Mouse (Mus musculus) heart, postnatal 25 days (tissue): ENCODE measurements at regions not wholly inside any gene's neighbourhood (a gene's known extent, or its start where the extent isn't known, plus 50 kb on each side); places are given as distances from the start of the nearest gene placed in this dataset.

ENCODE experiments used
- DNase-seq: peaks from one replicate; pipeline ENCODE4 v3.0.0; 2022; ENCODE audit warnings: low spot score
- intact Hi-C: fragments of 180-260 bp; cut with DNase I; formaldehyde crosslinking; loops from one replicate; pipeline ENCODE4 v1.15.1; 2025

DNA sequence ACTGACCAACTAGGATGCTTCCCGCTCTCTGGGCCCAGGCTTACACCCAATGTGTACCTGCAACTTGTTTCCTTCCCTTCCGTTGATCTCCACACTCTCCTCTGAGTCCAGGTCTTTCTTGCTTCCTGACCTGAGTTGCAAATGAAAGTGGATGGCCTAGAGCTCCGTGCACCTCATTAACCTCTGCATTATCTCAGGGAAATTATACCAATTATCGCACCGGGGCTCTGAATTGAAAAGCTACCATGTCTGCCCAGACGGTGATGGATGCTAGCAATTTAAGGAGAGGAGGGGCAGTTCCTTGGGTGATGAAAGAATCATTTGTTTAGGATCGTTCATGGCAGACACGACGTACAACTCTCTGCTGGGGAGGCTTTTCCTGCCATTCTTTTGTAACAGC is 460.4 kb upstream of the Cdh11 start:
- no peak for DNase-seq
- intact Hi-C loops, result no loop called here

DNA sequence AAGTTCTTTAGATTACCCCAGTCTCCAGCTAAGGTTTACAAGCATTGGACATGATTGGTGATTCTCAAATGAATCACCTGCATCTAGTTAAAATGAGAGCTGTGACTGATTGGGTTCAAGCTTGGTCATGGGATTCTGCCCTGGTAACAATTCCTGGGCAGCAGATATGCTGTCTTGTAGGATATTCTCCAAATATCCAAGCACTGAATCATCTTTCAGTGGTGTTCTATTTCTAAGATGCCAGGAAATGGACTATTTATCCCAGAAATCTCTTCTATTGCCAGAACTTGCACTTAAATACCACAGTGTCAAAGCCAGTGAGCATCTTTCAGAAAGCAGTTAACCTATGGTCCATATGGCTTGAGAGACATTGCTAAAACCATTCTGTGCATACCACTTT is 475.8 kb upstream of the Cdh11 start:
- no peak for DNase-seq
- intact Hi-C loops, result no loop called here

DNA sequence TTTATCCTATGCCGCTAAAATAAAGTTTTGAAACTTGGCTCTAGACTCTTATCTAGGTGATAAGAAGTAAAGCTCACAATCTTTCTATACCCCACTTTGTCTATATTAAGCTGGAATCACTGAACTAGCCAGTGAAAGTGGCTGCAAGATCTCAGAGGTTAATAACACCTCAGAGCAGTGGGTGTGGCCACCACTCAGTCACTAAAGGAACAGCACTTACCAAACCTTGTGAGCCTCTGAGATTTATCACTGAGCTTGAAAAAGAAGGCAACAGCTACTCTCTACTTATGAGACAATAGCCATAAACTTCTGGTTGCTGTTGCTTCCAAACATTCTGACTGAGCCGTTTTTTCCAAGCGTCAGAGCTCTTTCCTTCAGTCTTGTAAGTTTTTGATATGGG is 484.6 kb upstream of the Cdh11 start:
- intact Hi-C loops, result no loop called here
- no peak for DNase-seq

DNA sequence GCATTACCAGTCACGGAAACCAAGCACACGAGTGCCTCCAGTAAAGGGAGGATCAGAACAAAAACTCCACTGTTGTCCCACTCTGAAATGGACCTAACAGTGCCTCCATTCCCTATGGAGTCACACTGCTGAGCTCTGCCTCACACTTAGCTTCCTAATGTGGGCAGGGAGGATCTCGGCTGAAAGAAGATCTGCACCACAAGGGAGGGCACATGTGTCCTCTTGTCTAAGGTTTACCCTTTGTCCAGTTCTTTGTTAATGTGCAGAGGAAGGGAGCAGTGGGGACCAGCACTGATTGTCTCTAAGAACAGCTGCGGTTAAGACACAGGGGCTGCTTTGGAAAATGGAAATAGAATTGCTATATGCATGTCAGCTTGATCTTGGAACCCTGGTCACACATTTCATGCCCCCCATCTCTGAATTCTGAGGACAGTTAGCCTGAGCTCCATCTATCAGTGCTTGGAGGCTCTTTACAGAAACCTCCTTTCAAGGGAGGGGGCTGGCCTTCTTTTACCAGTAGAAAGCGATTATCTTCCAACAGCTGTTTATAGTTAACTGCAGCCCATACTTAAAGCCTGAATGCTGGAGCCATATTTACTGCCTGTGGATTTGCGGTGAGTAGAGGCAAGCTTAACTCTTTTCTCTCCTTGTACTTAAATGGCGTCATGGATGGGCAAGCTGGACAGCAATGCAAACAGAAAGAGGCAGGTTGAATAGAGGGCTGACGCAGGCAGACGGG is 485.5 kb upstream of the Cdh11 start:
- intact Hi-C loops, result no loop called here
- no peak for DNase-seq

DNA sequence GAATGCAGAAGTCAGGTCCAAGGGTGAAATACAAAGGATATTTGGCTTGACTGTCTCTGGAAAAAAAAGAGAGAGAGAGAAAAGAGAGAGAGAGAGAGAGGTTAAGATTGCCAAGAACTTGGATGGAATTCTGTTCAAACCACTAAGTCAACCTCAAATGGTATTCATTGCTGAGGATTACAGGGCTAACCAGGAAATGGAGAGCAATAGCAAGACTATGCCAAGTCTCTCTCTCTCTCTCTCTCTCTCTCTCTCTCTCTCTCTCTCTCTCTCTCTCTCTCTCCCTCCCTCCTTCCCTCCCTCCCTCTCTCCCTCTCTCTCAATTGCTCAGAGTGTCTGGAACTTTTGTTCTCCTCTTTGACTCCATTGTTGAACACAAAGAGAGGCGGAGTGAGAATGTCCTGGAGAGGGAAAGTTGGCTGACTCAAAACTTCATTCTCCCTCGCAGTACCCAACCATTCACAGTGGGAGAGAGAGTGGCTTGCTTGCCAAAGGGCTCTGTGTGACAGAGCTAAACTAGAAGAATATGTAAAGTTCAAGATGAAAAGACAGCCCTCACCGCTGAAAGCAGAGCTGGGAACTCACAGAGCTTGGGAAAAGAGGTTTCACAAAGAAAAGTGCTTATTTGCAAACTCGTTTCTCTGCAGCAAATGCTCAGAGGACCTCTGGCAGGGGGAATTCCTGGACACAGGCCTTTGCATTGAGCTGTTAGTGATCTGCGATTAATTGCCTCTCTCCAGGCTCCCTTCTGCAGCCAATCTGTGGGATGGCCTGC is 487.1 kb upstream of the Cdh11 start:
- DNase-seq, result no peak
- intact Hi-C loops, result no loop called here

DNA sequence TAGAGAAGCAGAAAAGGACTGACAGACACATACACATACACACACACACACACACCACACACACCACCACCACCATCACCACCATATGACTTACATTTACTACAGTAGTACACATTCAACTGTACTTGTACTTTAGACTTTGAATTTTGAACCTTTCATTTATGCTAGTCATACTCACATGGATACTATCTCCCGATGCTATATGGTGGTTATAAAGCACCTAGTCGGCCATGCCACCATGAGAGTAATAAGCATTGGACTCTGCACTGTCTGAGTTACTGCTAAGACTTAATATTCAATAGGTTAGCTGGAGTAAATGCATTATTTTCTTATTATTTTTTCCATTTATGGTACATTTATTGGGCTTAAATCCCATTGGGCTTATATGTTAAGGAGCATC is 488.0 kb upstream of the Cdh11 start:
- DNase-seq, result no peak
- intact Hi-C loops, result no loop called here

DNA sequence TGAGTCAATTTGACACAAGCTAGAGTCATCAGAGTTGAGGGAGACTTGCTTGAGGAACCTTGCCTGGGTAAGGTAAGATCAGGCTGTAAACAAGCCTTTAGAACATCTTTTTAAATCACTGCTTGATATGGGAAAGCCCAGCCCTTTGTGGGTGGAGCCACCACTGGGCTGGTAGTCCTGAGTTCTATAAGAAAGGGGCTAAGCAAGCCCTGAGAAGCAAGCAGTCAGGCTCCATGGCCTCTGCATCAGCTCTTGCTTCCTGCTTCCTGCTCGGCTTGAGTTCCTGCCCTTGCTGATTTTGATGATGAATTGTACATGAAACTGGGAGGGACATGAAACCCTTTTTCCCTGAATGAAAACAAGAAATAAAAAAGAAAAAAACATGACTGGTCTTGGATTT is 496.4 kb upstream of the Cdh11 start:
- intact Hi-C loops, result no loop called here
- no peak for DNase-seq

DNA sequence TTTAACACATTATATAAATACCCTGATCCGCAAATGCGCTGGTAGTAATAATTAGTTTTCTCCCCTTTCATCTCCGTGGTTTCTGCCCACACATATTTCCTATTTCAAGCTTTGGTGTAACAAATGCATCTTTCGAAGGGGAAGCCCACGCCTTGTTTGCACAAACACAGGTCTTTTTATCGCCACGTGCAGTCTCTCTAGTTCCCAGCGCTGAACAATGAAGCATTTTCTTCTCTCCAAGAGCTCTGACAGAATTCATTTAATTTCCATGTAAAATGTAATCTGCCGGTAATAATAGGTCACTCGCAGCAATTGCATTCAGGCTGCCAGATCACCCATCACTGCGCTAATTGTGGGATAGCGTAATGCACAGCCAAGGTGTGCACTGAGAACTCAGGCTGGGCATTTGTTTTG is 503.1 kb upstream of the Cdh11 start:
- intact Hi-C loops, result no loop called here
- DNase-seq, result no peak

DNA sequence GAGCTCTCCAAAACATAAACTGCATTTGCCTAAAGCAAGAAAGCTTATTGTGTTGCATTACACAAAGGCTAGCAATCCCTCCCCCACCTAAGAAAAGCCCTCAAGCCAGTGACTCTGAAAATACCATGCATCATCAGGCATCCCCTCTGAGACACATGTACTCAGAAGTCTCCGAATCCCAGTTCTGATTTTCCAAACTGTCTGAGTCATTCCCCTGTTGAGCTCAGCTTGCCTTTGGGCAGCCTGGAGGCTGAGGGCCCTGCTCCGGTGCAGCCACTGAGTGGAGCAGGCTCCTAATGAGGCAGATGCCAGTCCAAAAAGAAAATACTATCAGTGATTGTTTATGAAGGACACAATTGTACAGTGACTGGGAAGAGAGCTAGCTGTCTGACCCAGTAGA is 507.5 kb upstream of the Cdh11 start:
- intact Hi-C loops, result no loop called here
- no peak for DNase-seq

DNA sequence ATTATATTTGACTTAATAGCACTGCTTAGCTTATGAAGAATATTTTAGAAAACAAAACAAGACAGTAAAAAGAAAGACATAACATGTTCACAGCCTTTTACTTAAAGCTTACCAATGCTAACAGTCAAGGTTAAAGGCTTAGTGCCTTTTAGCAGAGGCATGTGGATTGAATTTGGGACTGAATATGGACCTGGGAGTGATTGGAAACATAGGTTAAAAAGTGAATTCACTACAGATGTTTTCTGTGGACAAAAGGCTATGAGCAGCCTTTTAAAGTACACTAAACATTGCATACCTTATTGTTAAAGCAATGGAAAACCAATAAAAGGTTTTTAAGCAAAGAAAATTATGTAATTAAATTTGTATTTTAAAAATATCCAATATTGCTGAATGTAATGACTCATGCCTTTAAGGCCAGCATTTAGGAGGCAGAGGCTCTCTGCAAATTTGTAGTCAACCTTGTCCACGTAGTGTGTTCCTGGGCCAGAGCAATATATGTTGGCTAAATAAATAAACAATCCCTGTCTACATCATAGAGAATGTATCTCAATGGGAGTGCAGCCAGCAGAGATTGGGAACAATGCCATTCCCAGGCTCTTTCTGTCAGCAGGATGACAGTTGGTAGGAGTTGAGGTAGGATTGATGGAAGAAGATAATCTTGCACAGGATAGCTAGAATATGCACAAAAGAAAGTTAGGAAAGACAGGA is 521.2 kb upstream of the Cdh11 start:
- intact Hi-C loops, result no loop called here
- no peak for DNase-seq

DNA sequence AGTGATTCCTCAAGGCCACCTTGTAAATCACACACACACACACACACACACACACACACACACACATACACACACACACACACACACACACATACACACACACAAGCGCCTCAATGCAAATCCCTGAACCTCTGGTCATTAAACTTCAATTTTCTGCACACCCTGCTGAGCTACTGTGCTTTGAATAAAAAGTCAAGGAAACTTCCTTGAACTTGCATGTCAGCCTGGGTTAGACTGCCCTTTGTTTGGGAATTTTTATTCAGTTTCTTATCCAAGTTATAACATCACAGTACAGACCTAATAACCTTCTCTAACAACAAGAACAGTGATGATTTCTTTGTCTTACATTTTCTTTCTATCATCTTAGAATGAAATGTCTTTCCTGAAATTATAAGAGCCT is 528.1 kb upstream of the Cdh11 start:
- intact Hi-C loops, result no loop called here
- DNase-seq, result no peak

DNA sequence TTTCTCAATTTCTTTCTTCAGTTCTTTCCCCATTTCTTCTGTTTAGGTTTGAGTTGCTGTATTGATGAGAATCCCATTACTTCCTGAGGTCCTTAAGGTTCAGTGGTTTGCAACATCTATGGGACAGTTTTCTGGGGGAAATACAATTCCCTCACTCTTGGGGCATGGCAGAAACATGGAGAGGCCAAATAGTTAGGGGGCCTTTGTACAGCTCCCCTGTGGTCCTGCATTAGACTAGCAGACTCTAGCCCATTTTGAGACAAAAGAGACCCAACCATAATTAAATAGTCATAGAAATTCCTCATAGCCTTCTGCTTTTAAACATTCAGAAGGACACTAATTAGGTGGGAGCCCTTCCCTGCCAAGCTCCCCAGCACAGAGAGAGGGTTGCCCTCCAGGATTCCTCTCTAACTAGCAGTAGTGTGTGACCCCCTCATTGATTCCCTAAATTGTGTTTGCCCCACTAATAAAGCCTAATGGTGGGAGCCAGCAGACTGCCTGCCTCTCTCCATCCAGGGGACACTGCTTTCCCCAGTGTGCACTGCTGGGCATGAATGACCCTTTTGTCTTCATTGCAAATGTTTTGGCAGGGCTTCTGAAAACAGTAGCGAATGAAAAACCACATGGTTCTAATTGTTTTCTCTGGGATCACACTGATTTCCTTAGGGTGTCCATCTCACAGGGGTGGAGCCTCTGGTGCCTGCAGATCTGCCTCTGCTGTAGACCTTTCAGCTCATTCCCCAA is 529.0 kb upstream of the Cdh11 start:
- no peak for DNase-seq
- intact Hi-C loops, result no loop called here

DNA sequence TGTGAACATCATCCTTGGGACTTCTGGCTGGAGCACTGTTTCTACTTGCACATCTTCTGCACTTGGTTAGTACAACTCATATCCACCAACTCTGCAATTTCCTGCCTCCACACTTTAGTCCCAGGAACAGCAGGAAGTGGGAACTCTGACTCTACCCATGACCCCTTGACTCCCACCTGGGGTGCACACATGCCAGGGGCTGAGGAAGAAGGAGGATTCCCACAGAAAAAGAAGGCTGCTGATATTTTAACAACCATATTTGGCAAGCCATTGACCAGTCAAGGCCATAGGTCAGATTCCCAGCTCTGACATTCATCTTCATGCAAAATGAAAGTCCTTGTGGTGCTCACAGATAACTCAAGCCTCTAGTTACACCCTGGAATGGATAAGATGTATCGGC is 530.3 kb upstream of the Cdh11 start:
- intact Hi-C loops, result no loop called here
- no peak for DNase-seq

DNA sequence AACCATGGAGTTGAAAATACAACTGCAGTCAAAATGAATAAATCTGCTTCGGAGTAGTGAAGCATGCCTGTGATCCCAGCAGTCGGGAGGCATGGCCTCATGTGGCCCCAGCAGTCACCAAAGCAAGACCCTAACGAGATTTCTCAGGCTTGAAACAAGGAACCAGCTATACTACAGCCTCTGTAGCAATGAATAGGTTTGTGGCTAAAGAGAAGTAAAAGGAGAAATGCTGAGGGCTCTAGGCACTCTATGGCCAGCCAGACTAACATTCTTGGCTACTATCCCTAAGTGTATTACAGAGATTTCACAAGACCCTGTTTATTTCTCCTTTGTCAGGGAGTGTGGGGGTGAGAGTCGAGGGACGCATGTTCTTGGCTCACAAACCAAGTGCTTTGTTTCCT is 531.2 kb upstream of the Cdh11 start:
- no peak for DNase-seq

DNA sequence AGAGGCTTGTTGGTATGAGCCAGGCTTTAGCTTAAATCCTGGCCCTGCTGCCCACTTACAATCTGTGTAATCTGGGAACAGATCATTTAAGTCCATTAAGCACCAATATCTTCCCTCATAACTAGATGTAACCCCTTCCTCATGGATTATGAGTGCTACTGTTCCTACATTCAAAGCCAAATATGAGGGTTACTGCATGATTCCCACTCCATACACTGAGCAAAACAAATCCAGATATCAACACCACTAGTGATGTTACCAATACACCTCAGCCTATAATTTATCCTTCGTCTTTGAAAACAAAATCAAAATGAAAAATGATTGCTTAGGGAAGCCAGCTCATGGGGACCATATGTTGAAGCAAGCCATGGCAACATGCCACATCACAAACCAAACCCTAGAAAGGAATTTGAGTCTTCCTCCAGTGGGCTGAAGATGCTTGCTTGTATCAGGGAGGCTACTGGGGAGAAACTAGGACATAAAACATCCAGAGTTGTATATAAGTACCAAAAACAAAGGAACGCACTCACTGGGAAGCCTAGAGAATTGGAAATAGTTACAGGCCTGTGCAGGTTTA is 531.8 kb upstream of the Cdh11 start:
- intact Hi-C loops, result no loop called here
- DNase-seq, result no peak

More for the DNA sequence above, 531.2 kb upstream of the Cdh11 start:
- intact Hi-C loops, result no loop called here

DNA sequence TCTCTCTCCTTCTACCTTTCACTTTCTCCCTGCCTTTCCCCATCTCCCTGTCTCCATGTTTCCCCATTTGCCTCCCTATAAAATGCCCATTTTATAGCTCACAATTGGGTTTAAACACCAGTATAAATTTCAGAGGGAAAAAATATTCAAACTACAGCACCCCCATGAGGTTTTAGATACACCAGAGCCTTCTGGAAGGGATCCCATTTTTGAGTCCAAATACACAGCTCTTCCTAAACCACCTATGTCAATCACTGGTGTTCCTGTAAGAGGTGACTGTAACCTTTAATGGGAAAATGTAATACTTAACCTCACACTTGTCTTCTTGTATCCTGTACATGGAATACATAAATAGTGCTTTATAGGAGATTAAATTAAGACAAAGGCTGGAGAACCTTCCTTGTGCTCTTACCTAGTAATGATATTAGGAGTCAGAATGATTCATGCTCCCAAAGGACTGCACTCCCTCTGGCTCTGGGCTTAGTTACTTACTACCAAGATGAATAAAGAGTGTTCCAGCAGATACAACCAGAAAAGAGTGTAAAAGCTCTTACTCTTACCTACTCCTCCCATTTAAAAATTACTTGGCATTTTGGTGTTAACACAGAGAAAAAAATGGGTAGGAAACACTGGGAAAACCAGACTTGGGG is 538.7 kb upstream of the Cdh11 start:
- no peak for DNase-seq
- intact Hi-C loops, result no loop called here

DNA sequence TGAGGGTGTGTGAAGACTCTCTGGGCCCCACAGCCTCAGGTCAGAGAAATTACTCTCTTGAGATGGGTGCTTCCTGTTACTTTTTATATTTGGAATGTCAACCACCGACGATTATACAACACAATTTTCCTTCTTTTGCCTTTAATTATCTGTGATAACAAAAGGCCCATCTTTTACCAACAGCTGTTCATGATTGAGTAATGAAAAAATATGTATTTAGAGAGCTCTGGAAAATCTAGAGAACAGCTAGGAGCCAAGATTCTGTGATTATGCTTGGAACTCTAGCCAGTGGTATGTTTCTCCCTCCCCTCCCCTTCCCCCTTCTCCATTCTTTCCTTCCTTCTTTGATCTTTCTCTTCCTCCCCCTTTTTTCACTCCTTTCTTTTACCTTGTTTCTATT is 546.0 kb upstream of the Cdh11 start:
- intact Hi-C loops, result no loop called here
- no peak for DNase-seq

DNA sequence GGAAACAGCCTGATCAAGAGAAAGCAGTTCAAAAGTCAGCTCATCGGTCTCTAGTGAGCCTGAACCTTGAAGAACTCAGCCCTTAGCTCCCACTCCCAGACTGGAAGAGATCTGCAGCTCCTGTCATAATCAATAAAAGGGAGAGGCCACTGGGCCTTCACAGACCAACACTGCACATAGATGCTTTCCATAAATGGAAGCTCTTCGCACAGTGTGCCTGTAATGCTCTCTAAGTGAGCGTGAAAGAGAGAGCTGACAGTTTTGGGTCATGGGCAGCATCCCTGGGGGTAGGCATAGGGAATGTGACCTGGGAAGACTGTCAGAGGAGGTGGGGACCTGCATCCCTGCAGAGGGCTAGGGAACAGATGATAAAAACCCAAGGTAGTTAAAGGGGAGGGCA is 551.9 kb upstream of the Cdh11 start:
- intact Hi-C loops, result no loop called here
- no peak for DNase-seq

DNA sequence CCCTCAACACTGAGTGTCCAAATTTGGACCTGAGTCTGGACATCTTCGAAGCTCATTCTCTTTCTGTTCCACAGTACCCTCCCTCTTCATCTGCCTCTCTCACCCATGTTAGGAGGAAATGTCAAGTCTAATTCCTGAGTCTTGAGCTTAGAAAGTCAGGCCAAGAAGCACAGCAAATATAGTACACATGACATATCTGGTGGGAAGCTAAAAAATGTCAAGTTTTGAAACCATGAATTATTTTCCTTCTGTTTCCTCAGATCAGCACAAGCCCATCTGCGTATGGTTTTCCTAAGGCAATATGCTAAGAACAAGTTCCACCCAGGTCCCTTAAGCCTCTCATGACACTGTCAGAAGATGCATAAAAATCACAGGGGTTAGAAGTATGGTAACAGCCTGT is 553.6 kb upstream of the Cdh11 start:
- intact Hi-C loops, result no loop called here
- no peak for DNase-seq

DNA sequence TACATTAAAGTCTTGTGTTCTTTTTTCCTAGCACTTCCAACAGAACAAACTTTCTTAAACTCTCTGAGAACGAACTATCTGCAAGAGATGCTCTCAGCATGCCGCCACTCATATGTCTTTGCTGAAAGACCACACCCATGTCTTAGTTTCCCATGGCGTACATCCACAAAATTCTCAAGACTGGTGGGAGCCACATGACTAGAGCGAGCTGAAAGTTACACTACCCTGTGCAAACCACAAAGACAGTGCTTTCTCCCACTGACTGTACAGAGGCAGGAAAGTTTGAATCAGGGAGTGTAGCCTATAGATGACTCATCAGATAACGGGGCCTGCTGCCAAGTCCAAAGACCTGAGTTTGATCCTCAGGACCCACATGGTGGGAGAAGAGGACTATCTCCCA is 554.5 kb upstream of the Cdh11 start:
- DNase-seq, result no peak
- intact Hi-C loops, result no loop called here
